Mouse (Mus musculus) A20 (cell line): Measurements from ENCODE around the gene Chchd3.
A peak's percentile ranks its signal among the peaks of the same experiment; 100 is the strongest.

Experiments used
- DNase-seq: peaks from one replicate; pipeline ENCODE4 v3.0.0-alpha.2; 2011; ENCODE audit warnings: low read depth, low spot score

Chchd3 gene

GRCm38 (mm10) chr6:32807771-32808170 lies 252.3 kb downstream of the Chchd3 start:
- no peak for DNase-seq

GRCm38 (mm10) chr6:32803646-32804045 lies 256.4 kb downstream of the Chchd3 start:
- DNase-seq = no peak

- no peak for DNase-seq
These were observed 258.3 kb downstream of the Chchd3 start for GRCm38 (mm10) chr6:32801776-32802175.

- no peak for DNase-seq
These were observed 262.5 kb downstream of the Chchd3 start for GRCm38 (mm10) chr6:32797525-32797924.

- no peak for DNase-seq
These were observed 264.2 kb downstream of the Chchd3 start for GRCm38 (mm10) chr6:32795653-32796500.

- DNase-seq = no peak
These were observed 266.5 kb downstream of the Chchd3 start for GRCm38 (mm10) chr6:32793575-32793974.

GRCm38 (mm10) chr6:32793163-32793562 lies 266.9 kb downstream of the Chchd3 start:
- DNase-seq = no peak

- no peak for DNase-seq
These were observed 269.6 kb downstream of the Chchd3 start for GRCm38 (mm10) chr6:32790487-32790886.

- no peak for DNase-seq
These were observed 272.7 kb downstream of the Chchd3 start for GRCm38 (mm10) chr6:32787399-32787798.

GRCm38 (mm10) chr6:32786196-32786595 lies 273.9 kb downstream of the Chchd3 start:
- DNase-seq = no peak

GRCm38 (mm10) chr6:32783102-32783501 lies 277.0 kb downstream of the Chchd3 start:
- DNase-seq = no peak

- DNase-seq = peak; percentile 60
These were observed 279.5 kb downstream of the Chchd3 start for GRCm38 (mm10) chr6:32780602-32781001.

GRCm38 (mm10) chr6:32776384-32776783 lies 283.7 kb downstream of the Chchd3 start:
- no peak for DNase-seq

GRCm38 (mm10) chr6:32754524-32754923 lies 305.5 kb downstream of the Chchd3 start:
- no peak for DNase-seq

GRCm38 (mm10) chr6:32749821-32750220 lies 310.2 kb downstream of the Chchd3 start:
- peak; percentile 43 for DNase-seq

- no peak for DNase-seq
These were observed 311.3 kb downstream of the Chchd3 start for GRCm38 (mm10) chr6:32748777-32749176.

GRCm38 (mm10) chr6:32747333-32747732 lies 312.7 kb downstream of the Chchd3 start:
- DNase-seq = no peak
